Mouse (Mus musculus) retina, postnatal 7 days (tissue): Measurements from ENCODE around the gene Tpp2.
"Not testable (repeated sequence)": the region's sequence is repeated elsewhere in the genome, so short reads cannot be mapped to it uniquely, and the experiment has no call there.

Experiments used
- DNase-seq: peaks from one replicate; pipeline ENCODE4 v3.0.0-alpha.2; 2012; ENCODE audit warnings: low read depth, low spot score

Tpp2 gene

GRCm38 (mm10) chr1:44019934-44020333 lies 86.5 kb downstream of the Tpp2 start, which contains the start of gene Mettl21c:
TSS of gene Mettl21c (minus strand) at chr1:44020034.
- no peak for DNase-seq

GRCm38 (mm10) chr1:44022656-44023055 lies 89.2 kb downstream of the Tpp2 start:
- DNase-seq, result no peak

GRCm38 (mm10) chr1:44027651-44028050 lies 94.2 kb downstream of the Tpp2 start:
- DNase-seq, result no peak

DNA sequence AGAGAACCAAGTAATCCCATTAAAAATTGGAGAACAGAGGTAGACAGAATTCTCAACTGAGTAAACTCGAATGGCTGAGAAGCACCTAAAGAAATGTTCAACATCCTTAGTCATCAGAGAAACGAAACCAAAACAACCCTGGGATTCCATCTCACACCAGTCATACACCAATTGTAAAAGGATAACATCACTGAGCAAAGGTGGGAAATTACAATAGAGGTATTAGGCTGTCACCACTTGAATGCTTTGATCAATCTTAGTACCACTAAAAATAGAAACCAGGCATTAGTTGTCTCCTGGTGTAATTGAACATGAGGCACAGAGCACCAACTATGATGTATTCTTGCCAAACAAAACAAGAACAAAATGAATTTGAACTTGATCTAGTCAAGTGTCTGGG lies 98.8 kb downstream of the Tpp2 start:
- DNase-seq, result no peak

DNA sequence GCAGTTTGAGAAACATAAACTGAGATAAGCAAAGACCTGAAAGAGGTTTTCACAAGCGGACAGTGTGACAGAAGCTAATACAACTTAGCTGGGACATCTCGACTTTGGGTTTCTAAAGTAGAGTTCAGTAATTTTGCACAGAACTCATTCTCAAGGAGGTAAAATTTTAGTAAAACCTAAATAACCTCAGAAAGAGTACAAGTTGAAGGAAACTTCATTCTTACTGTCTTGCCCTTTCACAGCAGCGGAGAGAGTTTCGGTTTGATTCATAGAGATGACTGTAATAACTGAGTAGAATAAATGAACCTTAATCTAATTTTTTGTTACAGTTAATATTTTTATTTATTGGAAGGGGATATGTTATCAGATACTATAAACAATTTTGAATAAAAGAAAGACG lies 99.5 kb downstream of the Tpp2 start:
- DNase-seq, result no peak

GRCm38 (mm10) chr1:44041797-44042554 lies 108.5 kb downstream of the Tpp2 start:
- DNase-seq, result peak; percentile 41

DNA sequence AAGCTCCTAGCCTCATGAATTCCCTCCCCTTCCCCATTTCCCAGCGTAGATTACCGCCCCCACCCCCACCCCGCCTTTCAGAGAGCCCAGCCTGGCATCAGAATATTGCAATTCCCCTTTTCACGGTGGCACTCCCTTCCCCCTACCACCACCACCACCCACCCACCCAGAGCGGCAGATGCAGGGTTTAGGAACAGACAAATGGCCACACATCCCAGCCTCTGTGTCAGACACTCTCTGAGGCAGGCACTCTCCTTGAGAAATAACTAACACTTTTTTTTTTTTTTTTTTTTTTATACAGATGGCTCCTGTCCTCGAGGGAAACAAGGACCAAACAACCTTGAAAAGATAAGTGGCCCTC lies 109.1 kb downstream of the Tpp2 start:
- DNase-seq, result no peak

- DNase-seq, result not testable (repeated sequence)
Measured at GRCm38 (mm10) chr1:44045689-44046088, 112.2 kb downstream of the Tpp2 start.

DNA sequence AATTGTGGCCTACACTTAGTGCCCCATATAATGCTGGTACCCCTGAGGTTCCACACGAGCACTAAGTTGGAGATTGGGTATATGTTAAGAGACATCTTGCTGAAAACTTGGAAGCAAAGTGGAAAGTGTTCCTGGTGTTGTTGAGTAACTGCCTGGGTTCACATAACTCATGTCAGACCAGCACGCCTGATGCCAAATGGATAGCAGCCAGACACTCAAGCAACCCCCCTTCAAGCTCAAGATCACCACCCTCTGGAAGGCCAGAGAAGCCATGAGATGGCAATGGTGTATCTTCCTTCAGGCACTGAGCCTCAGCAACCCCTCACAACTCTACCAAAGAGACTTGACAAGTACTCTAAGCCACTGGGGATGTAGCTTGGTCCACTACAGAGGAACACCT lies 113.1 kb downstream of the Tpp2 start:
- no peak for DNase-seq
